Mouse (Mus musculus) E14TG2a.4 (cell line): Measurements from ENCODE around the gene Vwa3a.

ENCODE experiments used
- CTCF ChIP-seq: conservative IDR thresholded peaks from 2 replicates; pipeline ENCODE4 v1.5.1; 2014; ENCODE audit warnings: low read length
- POU5F1 ChIP-seq: IDR thresholded peaks from 2 replicates; pipeline ENCODE4 v1.6.1; 2014; ENCODE audit warnings: low read length, borderline replicate concordance

DNA sequence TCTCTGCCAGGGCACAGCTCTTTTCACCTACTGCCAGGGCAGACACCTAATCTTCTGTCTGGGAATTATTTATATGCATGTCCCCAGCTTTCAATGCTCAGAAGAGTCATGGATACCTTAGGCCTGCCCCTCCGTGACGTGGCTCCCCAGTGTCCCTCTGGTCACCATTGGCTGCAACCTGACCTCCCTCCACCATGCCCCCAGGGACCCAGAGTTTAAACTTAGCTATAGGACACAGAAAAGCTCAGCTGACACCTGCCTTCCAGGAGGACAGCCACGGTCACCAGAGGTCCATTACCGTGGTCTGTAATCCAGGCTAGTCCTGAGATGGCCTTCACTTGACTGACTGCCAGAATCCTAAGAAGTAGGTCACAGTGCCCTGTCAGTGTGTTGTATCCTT is 80.3 kb downstream of the Vwa3a start:
- TF ChIP-seq CTCF = no peak
- TF ChIP-seq POU5F1 = no peak
